Mouse (Mus musculus): ENCODE measurements around the gene Kif11. TPM values are rescaled to one million over a fixed set of nuclear protein-coding genes. Genes with fewer than 3 reads are reported as not detected.

Kif11 gene
- polyA plus RNA-seq, 1 experiment from 2014 or later, result 87.5 TPM

DNA sequence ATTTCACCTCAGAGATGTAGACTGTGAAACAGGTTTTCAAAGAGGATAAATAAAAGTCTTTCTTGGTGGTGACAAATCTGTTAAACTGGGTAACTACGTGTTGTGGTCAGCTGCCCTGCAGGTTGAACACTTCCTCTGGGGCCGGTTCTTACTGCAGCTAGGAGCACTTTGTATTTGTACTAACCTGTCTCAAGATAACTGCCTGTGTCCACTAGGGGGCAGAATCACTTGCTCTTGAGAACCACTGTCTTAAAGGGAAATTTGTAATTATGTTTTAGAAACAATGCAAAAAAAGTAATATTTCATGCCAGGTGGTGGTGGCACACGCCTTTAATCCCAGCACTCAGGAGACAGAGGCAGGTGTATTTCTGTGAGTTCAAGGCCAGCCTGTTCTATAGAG lies 43.4 kb downstream of the Kif11 start:
- H3K4me1 ChIP-seq (ENCODE audit: insufficient read depth), result no peaks in the 10 kb centered on the region
- no peaks in the 10 kb centered on the region for H3K9me3 ChIP-seq (ENCODE audit: low read depth, low read length)
- no peak overlapping the region for H3K9ac ChIP-seq
- peaks cover 71% of the 10 kb centered on the region for H3K36me3 ChIP-seq (ENCODE audit: insufficient read depth)
- no peak overlapping the region for H3K4me2 ChIP-seq
- H3K27ac ChIP-seq (ENCODE audit: low read depth), result no peak overlapping the region
- H3K4me3 ChIP-seq (ENCODE audit: low read depth, low read length), result no peak overlapping the region
- DNase-seq, result peak; percentile 87
- ATAC-seq (ENCODE audit: insufficient read depth), result no peak
- TF ChIP-seq CTCF (IDR thresholded peaks at IDR 0.05; ENCODE audit: low read depth), result peak; percentile 73
- H3K27me3 ChIP-seq (ENCODE audit: insufficient read depth, low read length), result no peaks in the 10 kb centered on the region
- 30% methylated on average over 3 of the region's 3 CpGs for WGBS

GRCm38 (mm10) chr19:37428589-37428988 lies 52.4 kb downstream of the Kif11 start:
- no peaks in the 10 kb centered on the region for H3K9me3 ChIP-seq (ENCODE audit: low read depth, low read length)
- DNase-seq (no peak), ATAC-seq (ENCODE audit: insufficient read depth) (no peak)
- TF ChIP-seq CTCF (IDR thresholded peaks at IDR 0.05; ENCODE audit: low read depth), result no peak
- H3K27me3 ChIP-seq (ENCODE audit: insufficient read depth, low read length), result peaks cover 24% of the 10 kb centered on the region
- no peaks in the 10 kb centered on the region for H3K36me3 ChIP-seq (ENCODE audit: insufficient read depth)
- H3K9ac ChIP-seq, result no peak overlapping the region
- no peaks in the 10 kb centered on the region for H3K4me1 ChIP-seq (ENCODE audit: insufficient read depth)
- no peak overlapping the region for H3K27ac ChIP-seq (ENCODE audit: low read depth)
- WGBS, result 76% methylated on average over 5 of the region's 5 CpGs
- H3K4me2 ChIP-seq, result no peak overlapping the region
- no peak overlapping the region for H3K4me3 ChIP-seq (ENCODE audit: low read depth, low read length)

- no peak for ATAC-seq (ENCODE audit: insufficient read depth)
- H3K27me3 ChIP-seq (ENCODE audit: insufficient read depth, low read length), result peaks cover 50% of the 10 kb centered on the region
- 82% methylated on average over 11 of the region's 11 CpGs for WGBS
- no peaks in the 10 kb centered on the region for H3K36me3 ChIP-seq (ENCODE audit: insufficient read depth)
- H3K4me1 ChIP-seq (ENCODE audit: insufficient read depth), result no peaks in the 10 kb centered on the region
- H3K27ac ChIP-seq (ENCODE audit: low read depth), result no peak overlapping the region
- H3K9me3 ChIP-seq (ENCODE audit: low read depth, low read length), result no peaks in the 10 kb centered on the region
- no peak for DNase-seq
- TF ChIP-seq CTCF (IDR thresholded peaks at IDR 0.05; ENCODE audit: low read depth), result no peak
- H3K4me3 ChIP-seq (ENCODE audit: low read depth, low read length), result no peak overlapping the region
- H3K4me2 ChIP-seq, result no peak overlapping the region
- no peak overlapping the region for H3K9ac ChIP-seq
Observed at GRCm38 (mm10) chr19:37431139-37431756, 55.0 kb downstream of the Kif11 start.

- peak overlapping the region; percentile 56; the same call in 1 of the 2 replicates for H3K4me3 ChIP-seq (ENCODE audit: low read depth, low read length)
- no peak for TF ChIP-seq CTCF (IDR thresholded peaks at IDR 0.05; ENCODE audit: low read depth)
- DNase-seq (no peak), ATAC-seq (ENCODE audit: insufficient read depth) (no peak)
- H3K9me3 ChIP-seq (ENCODE audit: low read depth, low read length), result no peaks in the 10 kb centered on the region
- WGBS, result 18% methylated on average over 16 of the region's 16 CpGs
- H3K27ac ChIP-seq (ENCODE audit: low read depth), result no peak overlapping the region
- peak overlapping the region; percentile 75 for H3K4me2 ChIP-seq
- H3K9ac ChIP-seq, result no peak overlapping the region
- no peaks in the 10 kb centered on the region for H3K36me3 ChIP-seq (ENCODE audit: insufficient read depth)
- no peaks in the 10 kb centered on the region for H3K4me1 ChIP-seq (ENCODE audit: insufficient read depth)
- peaks cover 66% of the 10 kb centered on the region for H3K27me3 ChIP-seq (ENCODE audit: insufficient read depth, low read length)
Observed at GRCm38 (mm10) chr19:37432868-37433570, 56.8 kb downstream of the Kif11 start.

GRCm38 (mm10) chr19:37433895-37434262 lies 57.7 kb downstream of the Kif11 start:
- DNase-seq (peak; percentile 18), ATAC-seq (ENCODE audit: insufficient read depth) (peak; percentile 5; the same call in 1 of the 2 replicates)
- H3K4me1 ChIP-seq (ENCODE audit: insufficient read depth), result no peaks in the 10 kb centered on the region
- no peaks in the 10 kb centered on the region for H3K9me3 ChIP-seq (ENCODE audit: low read depth, low read length)
- H3K27me3 ChIP-seq (ENCODE audit: insufficient read depth, low read length), result peaks cover 68% of the 10 kb centered on the region
- no peak for TF ChIP-seq CTCF (IDR thresholded peaks at IDR 0.05; ENCODE audit: low read depth)
- H3K27ac ChIP-seq (ENCODE audit: low read depth), result no peak overlapping the region
- H3K9ac ChIP-seq, result no peak overlapping the region
- 2% methylated on average over 14 of the region's 14 CpGs for WGBS
- H3K4me3 ChIP-seq (ENCODE audit: low read depth, low read length), result peak overlapping the region; percentile 56
- peak overlapping the region; percentile 75 for H3K4me2 ChIP-seq
- H3K36me3 ChIP-seq (ENCODE audit: insufficient read depth), result no peaks in the 10 kb centered on the region

GRCm38 (mm10) chr19:37434263-37434951 lies 58.2 kb downstream of the Kif11 start, which contains the start of gene Hhex:
Hhex (plus strand) TSS chr19:37434810.
- no peaks in the 10 kb centered on the region for H3K36me3 ChIP-seq (ENCODE audit: insufficient read depth)
- peaks cover 70% of the 10 kb centered on the region for H3K27me3 ChIP-seq (ENCODE audit: insufficient read depth, low read length)
- H3K9me3 ChIP-seq (ENCODE audit: low read depth, low read length), result no peaks in the 10 kb centered on the region
- TF ChIP-seq CTCF (IDR thresholded peaks at IDR 0.05; ENCODE audit: low read depth), result 0 out of 2 replicates have a peak, but pooled peaks have one; percentile 11
- ATAC-seq (ENCODE audit: insufficient read depth) (peak; percentile 83), DNase-seq (peak; percentile 85)
- H3K27ac ChIP-seq (ENCODE audit: low read depth), result peak within 1 kb of the TSS; percentile 83
- H3K9ac ChIP-seq, result peak within 1 kb of the TSS; percentile 65
- H3K4me1 ChIP-seq (ENCODE audit: insufficient read depth), result no peaks in the 10 kb centered on the region
- peak within 1 kb of the TSS; percentile 56 for H3K4me3 ChIP-seq (ENCODE audit: low read depth, low read length)
- 1% methylated on average over 76 of the region's 79 CpGs for WGBS
- H3K4me2 ChIP-seq, result peak within 1 kb of the TSS; percentile 75

Data from lung, embryonic 14.5 days (tissue).